Mouse (Mus musculus) CH12.LX (cell line): Measurements from ENCODE around the gene Dusp15. TPM values are rescaled to one million over a fixed set of nuclear protein-coding genes. Genes with fewer than 3 reads are reported as not detected.

ENCODE experiments used
- DNase-seq: peaks from one replicate; pipeline ENCODE4 v3.0.0-alpha.2; 2013; ENCODE audit errors: extremely low read depth
- H3K27ac ChIP-seq: 2 replicates; pipeline ENCODE4 v1.5.1; 2012; ENCODE audit warnings: low read depth, mild to moderate bottlenecking, control low read depth, moderate library complexity; ENCODE audit not compliant: insufficient read depth
- H3K27me3 ChIP-seq: replicated peaks from 2 replicates; pipeline ENCODE3; 2012; ENCODE audit warnings: inconsistent platforms
- H3K36me3 ChIP-seq, 2 experiments: replicated peaks in 1 of 2; 2 replicates each; pipeline versions ENCODE3 to v1.6.1; 2012; ENCODE audit warnings: inconsistent platforms in 1 of 2, low read length in 1 of 2, mild to moderate bottlenecking in 1 of 2, mixed read lengths in 1 of 2, moderate library complexity in 1 of 2; ENCODE audit not compliant: control insufficient read depth in 1 of 2, insufficient read depth in 1 of 2
- H3K4me1 ChIP-seq, 2 experiments: 2 replicates each; pipeline ENCODE4 v1.6.1; 2012; ENCODE audit warnings: inconsistent platforms in 1 of 2, moderate library complexity in 1 of 2; ENCODE audit not compliant: insufficient read depth in 2 of 2, control insufficient read depth in 1 of 2
- H3K4me2 ChIP-seq: 2 replicates; pipeline ENCODE4 v1.6.1; 2012; ENCODE audit warnings: low read depth, mild to moderate bottlenecking, control low read depth; ENCODE audit not compliant: poor library complexity, insufficient read depth, severe bottlenecking
- H3K4me3 ChIP-seq, 3 experiments: fragments of 150-350 bp in 1 of 3; sonication (generic) in 1 of 3; replicated peaks in 1 of 3; 2 replicates each; pipeline versions ENCODE3 to v1.5.1; 2011 to 2012; ENCODE audit warnings: low read depth in 2 of 3, low read length in 2 of 3, mild to moderate bottlenecking in 2 of 3, moderate library complexity in 2 of 3, control low read depth in 1 of 3, improper control_type of control experiment in 1 of 3, inconsistent platforms in 1 of 3, mixed read lengths in 1 of 3; ENCODE audit not compliant: poor library complexity in 1 of 3
- H3K79me2 ChIP-seq: replicated peaks from 2 replicates; pipeline ENCODE4 v1.6.1; 2012; ENCODE audit warnings: mild to moderate bottlenecking, moderate library complexity; ENCODE audit not compliant: control insufficient read depth, poor library complexity, insufficient read depth, severe bottlenecking; ENCODE audit errors: extremely low read depth
- H3K9ac ChIP-seq: 2 replicates; pipeline ENCODE4 v1.6.1; 2012; ENCODE audit warnings: low read depth, mild to moderate bottlenecking, control low read depth, moderate library complexity; ENCODE audit not compliant: insufficient read depth
- H3K9me3 ChIP-seq: replicated peaks from 2 replicates; pipeline ENCODE3; 2012; ENCODE audit warnings: low read length, inconsistent platforms, mixed read lengths
- CHD1 ChIP-seq: IDR thresholded peaks from 2 replicates; pipeline ENCODE4 v1.6.1; 2012; ENCODE audit warnings: low read depth, low read length, improper control_type of control experiment, inconsistent platforms
- CHD2 ChIP-seq: IDR thresholded peaks from 2 replicates; pipeline ENCODE4 v1.6.1; 2011; ENCODE audit warnings: low read length, improper control_type of control experiment
- EP300 ChIP-seq: IDR thresholded peaks from 2 replicates; pipeline ENCODE4 v1.6.1; 2011; ENCODE audit warnings: low read length, improper control_type of control experiment
- ETS1 ChIP-seq: conservative IDR thresholded peaks from 2 replicates; pipeline ENCODE4 v1.6.1; 2012; ENCODE audit warnings: low read depth, mild to moderate bottlenecking, inconsistent platforms, low read length, improper control_type of control experiment, moderate library complexity
- GABPA ChIP-seq: IDR thresholded peaks from 2 replicates; pipeline ENCODE4 v1.6.1; 2012; ENCODE audit warnings: low read depth, low read length, improper control_type of control experiment, inconsistent platforms; ENCODE audit not compliant: insufficient replicate concordance
- HCFC1 ChIP-seq: IDR thresholded peaks from 2 replicates; pipeline ENCODE4 v1.6.1; 2012; ENCODE audit warnings: low read depth, mild to moderate bottlenecking, inconsistent platforms, low read length, improper control_type of control experiment
- MAX ChIP-seq: IDR thresholded peaks from 2 replicates; pipeline ENCODE4 v1.6.1; 2011; ENCODE audit warnings: low read length, improper control_type of control experiment
- MAZ ChIP-seq: IDR thresholded peaks from 2 replicates; pipeline ENCODE4 v1.6.1; 2012; ENCODE audit warnings: low read depth, mild to moderate bottlenecking, inconsistent platforms, low read length, improper control_type of control experiment, moderate library complexity
- NRF1 ChIP-seq: IDR thresholded peaks from 2 replicates; pipeline ENCODE4 v1.6.1; 2014; ENCODE audit warnings: low read depth, mild to moderate bottlenecking, inconsistent platforms, low read length, improper control_type of control experiment, moderate library complexity
- POLR2AphosphoS2 ChIP-seq: IDR thresholded peaks from 2 replicates; pipeline ENCODE4 v1.6.1; 2011; ENCODE audit warnings: low read depth, low read length, improper control_type of control experiment
- RAD21 ChIP-seq: IDR thresholded peaks from 2 replicates; pipeline ENCODE4 v1.6.1; 2011; ENCODE audit warnings: low read depth, mild to moderate bottlenecking, low read length, improper control_type of control experiment, moderate library complexity
- SIN3A ChIP-seq: IDR thresholded peaks from 2 replicates; pipeline ENCODE4 v1.6.1; 2012; ENCODE audit warnings: low read length, improper control_type of control experiment, inconsistent platforms
- SMC3 ChIP-seq: IDR thresholded peaks from 2 replicates; pipeline ENCODE4 v1.6.1; 2011; ENCODE audit warnings: low read depth, low read length, improper control_type of control experiment
- TBP ChIP-seq: conservative IDR thresholded peaks from 2 replicates; pipeline ENCODE4 v1.6.1; 2011; ENCODE audit warnings: low read depth, low read length, improper control_type of control experiment
- TCF12 ChIP-seq: IDR thresholded peaks from 2 replicates; pipeline ENCODE4 v1.6.1; 2014; ENCODE audit warnings: low read depth, mild to moderate bottlenecking, inconsistent platforms, low read length, improper control_type of control experiment
- UBTF ChIP-seq: IDR thresholded peaks from 2 replicates; pipeline ENCODE4 v1.6.1; 2012; ENCODE audit warnings: low read depth, mild to moderate bottlenecking, inconsistent platforms, low read length, improper control_type of control experiment, moderate library complexity
- dilution Hi-C: fragments of 300-500 bp; cut with MboI; formaldehyde crosslinking; loops from 2 replicates; pipeline ENCODE4 v1.14.3; 2020; ENCODE audit warnings: low sequenced_read_pairs; ENCODE audit not compliant: extremely low pct_unique_long_range_greater_than_20kb, extremely low pct_ligation_motif_present
- in situ Hi-C: fragments of 300-500 bp; cut with MboI; formaldehyde crosslinking; loops from 3 replicates; pipeline ENCODE4 v1.14.3; 2019; ENCODE audit warnings: low sequenced_read_pairs, low pct_ligation_motif_present, low pct_unique_long_range_greater_than_20kb, mixed read lengths
- polyA plus RNA-seq: library from polyadenylated mRNA; unstranded; fragments of >175 nt; gene quantifications from 2 replicates; pipeline ENCODE4 v1.2.1, GENCODE M21; 2012; ENCODE audit warnings: low read depth; ENCODE audit not compliant: insufficient read length
- total RNA-seq, 2 experiments: library from RNA; depleted of rRNA; stranded (reverse); fragments of 300-350 nt in 1 of 2; fragments of >200 nt in 1 of 2; gene quantifications; 2 replicates each; pipeline ENCODE4 v1.2.3; 2012 to 2014

Dusp15 gene
- total and polyA plus RNA-seq, 3 experiments = 0.08 to 0.13 TPM; not detected in 1

DNA sequence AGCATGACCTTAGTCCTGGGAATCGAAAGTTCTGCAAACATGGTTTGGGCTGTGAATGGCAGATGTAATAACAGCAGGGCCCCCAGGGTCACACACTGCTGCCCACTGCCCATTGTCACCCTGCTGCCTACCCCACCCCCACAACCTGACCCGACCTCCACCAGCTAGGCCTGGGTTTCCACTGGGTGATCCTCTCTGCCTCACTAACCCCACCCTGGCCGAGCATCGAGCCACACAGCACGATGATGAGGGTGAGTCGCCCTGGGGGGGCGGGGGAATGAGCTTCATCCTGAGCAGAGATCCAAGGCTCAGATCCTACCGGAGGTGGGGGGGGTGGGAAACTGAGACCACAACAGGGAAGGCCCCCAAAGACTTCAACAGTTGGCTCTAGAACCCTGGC lies 27.4 kb downstream of the Dusp15 start:
- in situ Hi-C loops = loop anchor here (25.0 kb wide), 1 partner anchor 663 kb away; no protein-coding TSS in a partner anchor
- dilution Hi-C loops = no loop called here
- TF ChIP-seq TBP (no peak), SIN3A (no peak), UBTF (no peak), ETS1 (no peak), CHD2 (no peak), POLR2AphosphoS2 (no peak), EP300 (no peak), SMC3 (no peak), HCFC1 (no peak), TCF12 (no peak)
- TF ChIP-seq, all 38 proteins: peak for 0
- peaks cover 14 to 72% of the 10 kb centered on the region in 2 experiments for H3K4me1 ChIP-seq
- H3K9me3 ChIP-seq = peaks cover 3% of the 10 kb centered on the region
- H3K79me2 ChIP-seq = no peaks in the 10 kb centered on the region
- H3K27ac ChIP-seq = no peak overlapping the region
- H3K36me3 ChIP-seq = no peaks in the 10 kb centered on the region
- no peaks in the 10 kb centered on the region for H3K27me3 ChIP-seq
- no peak overlapping the region for H3K4me2 ChIP-seq
- no peak overlapping the region for H3K4me3 ChIP-seq
- DNase-seq = no peak
- H3K9ac ChIP-seq = no peak overlapping the region

DNA sequence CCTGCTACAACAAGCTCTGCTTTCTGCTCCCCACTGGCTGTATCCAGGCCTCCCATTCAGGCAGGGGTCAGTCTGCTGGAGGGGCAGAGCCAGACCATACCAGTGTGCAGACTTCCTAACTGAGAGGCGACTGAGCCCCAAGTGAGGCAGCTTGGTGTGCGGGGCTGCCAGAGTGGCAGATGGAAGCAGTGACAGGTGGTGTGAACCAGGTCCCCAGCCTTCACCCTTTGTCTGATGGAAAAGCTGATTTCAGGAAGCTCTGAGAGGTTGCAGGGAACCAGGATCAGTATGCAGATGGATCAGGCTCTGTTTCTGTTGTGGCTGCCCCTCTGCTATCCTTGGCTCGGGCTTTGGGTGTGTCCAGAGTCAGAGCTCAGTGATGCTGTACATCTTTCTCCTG lies 27.9 kb downstream of the Dusp15 start:
- no peaks in the 10 kb centered on the region for H3K27me3 ChIP-seq
- dilution Hi-C loops (no loop called here), in situ Hi-C loops (loop anchor here (25.0 kb wide), 1 partner anchor 664 kb away; no protein-coding TSS in a partner anchor)
- H3K4me3 ChIP-seq = no peak overlapping the region
- no peak overlapping the region for H3K27ac ChIP-seq
- peaks cover 10 to 73% of the 10 kb centered on the region in 2 experiments for H3K4me1 ChIP-seq
- no peak for DNase-seq
- H3K9me3 ChIP-seq = peaks cover 3% of the 10 kb centered on the region
- no peak for TF ChIP-seq MAX
- TF ChIP-seq RAD21 = no peak
- TF ChIP-seq MAZ = no peak
- no peak for TF ChIP-seq GABPA
- TF ChIP-seq NRF1 = no peak
- no peak for TF ChIP-seq HCFC1
- no peak for TF ChIP-seq CHD1
- H3K36me3 ChIP-seq = no peaks in the 10 kb centered on the region
- no peak overlapping the region for H3K4me2 ChIP-seq
- H3K79me2 ChIP-seq = no peaks in the 10 kb centered on the region
- H3K9ac ChIP-seq = no peak overlapping the region
